Mouse (Mus musculus) limb, embryonic 14.5 days (tissue): ENCODE results near the gene Ccl7. TPM values are rescaled to one million over a fixed set of nuclear protein-coding genes. Genes with fewer than 3 reads are reported as not detected.

Source experiments
- ATAC-seq: fragments of 200-750 bp; cut with Nextera tagmentation; 2 replicates; pipeline ENCODE4 v1.8.0; 2017; ENCODE audit warnings: low read depth, moderate number of reproducible peaks, moderate TSS enrichment; ENCODE audit not compliant: low FRiP score
- DNase-seq: peaks from one replicate; pipeline ENCODE4 v3.0.0-alpha.2; 2015; ENCODE audit warnings: low spot score
- H3K27ac ChIP-seq: fragments of 300-500 bp; sonication (generic); replicated peaks from 2 replicates; pipeline ENCODE4 v1.5.1; 2014; ENCODE audit warnings: low read depth, mild to moderate bottlenecking, low read length, moderate library complexity, mixed read lengths
- H3K27me3 ChIP-seq: fragments of 300-500 bp; sonication (generic); 2 replicates; pipeline ENCODE4 v1.6.1; 2014; ENCODE audit warnings: low read length, mixed read lengths; ENCODE audit not compliant: control insufficient read depth, insufficient read depth
- H3K36me3 ChIP-seq: fragments of 300-500 bp; sonication (generic); 2 replicates; pipeline ENCODE4 v1.6.1; 2014; ENCODE audit warnings: mild to moderate bottlenecking, low read length, moderate library complexity, mixed read lengths; ENCODE audit not compliant: control insufficient read depth, insufficient read depth
- H3K4me1 ChIP-seq: fragments of 300-500 bp; sonication (generic); 2 replicates; pipeline ENCODE4 v1.6.1; 2014; ENCODE audit warnings: antibody characterized with exemption, low read length, mixed read lengths; ENCODE audit not compliant: control insufficient read depth, insufficient read depth
- H3K4me2 ChIP-seq: fragments of 300-500 bp; sonication (generic); replicated peaks from 2 replicates; pipeline ENCODE4 v1.6.1; 2014; ENCODE audit warnings: low read depth, mild to moderate bottlenecking, low read length, moderate library complexity; ENCODE audit not compliant: severe bottlenecking
- H3K4me3 ChIP-seq: fragments of 300-500 bp; sonication (generic); replicated peaks from 2 replicates; pipeline ENCODE4 v1.5.1; 2014; ENCODE audit warnings: low read length
- H3K9ac ChIP-seq: fragments of 300-500 bp; sonication (generic); 2 replicates; pipeline ENCODE4 v1.6.1; 2014; ENCODE audit warnings: mild to moderate bottlenecking, low read depth, low read length, moderate library complexity; ENCODE audit not compliant: severe bottlenecking
- H3K9me3 ChIP-seq: fragments of 300-500 bp; sonication (generic); 2 replicates; pipeline ENCODE4 v1.6.1; 2016; ENCODE audit warnings: low read length; ENCODE audit not compliant: control insufficient read depth
- POLR2A ChIP-seq: fragments of 200-500 bp; IDR thresholded peaks from 2 replicates; pipeline ENCODE4 v1.8.0; 2012; ENCODE audit warnings: inconsistent platforms, mild to moderate bottlenecking, moderate library complexity, borderline replicate concordance; ENCODE audit not compliant: insufficient read depth, insufficient read length; ENCODE audit errors: extremely low read depth
- WGBS: fragments of 180-500 bp; shearing (Covaris S2); extraction: QIAGEN DNeasy Blood & Tissue Kit; methylation state at CpG from one replicate; pipeline ENCODE4 v1.1.7; 2014; 5-methylcytosine and 5-hydroxymethylcytosine counted together
- polyA plus RNA-seq, 2 experiments: library from polyadenylated mRNA; depleted of rRNA in 1 of 2; stranded (reverse) in 1 of 2; unstranded in 1 of 2; fragments of >200 nt; fragmentation: Nextera tagmentation in 1 of 2; extraction: Ambion mirVana in 1 of 2; gene quantifications; 2 replicates each; pipeline versions ENCODE4 v1.2.1 to v1.2.3; 2012 to 2014

Gene Ccl7
- polyA plus RNA-seq, 2 experiments = 1.5 to 4.3 TPM

DNA sequence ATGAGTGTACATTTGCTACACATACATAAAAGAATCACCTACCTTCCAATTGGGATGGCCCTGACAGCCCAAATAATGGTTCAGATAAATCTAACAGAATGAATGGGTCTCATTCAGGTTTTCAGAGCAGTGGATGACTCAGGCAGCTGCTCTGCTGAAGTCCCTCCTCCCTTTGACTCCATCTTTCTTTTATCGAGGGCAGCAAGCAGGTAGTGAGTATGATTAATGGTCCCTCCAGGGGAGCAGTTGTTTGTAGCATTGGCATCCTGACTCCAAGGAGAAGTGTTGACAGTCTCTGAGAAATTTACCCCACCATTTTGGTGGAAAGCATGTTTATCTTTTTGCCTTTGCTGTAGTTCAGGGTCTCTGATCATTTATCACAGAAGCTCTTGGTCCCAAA lies 31.8 kb upstream of the Ccl7 start:
- Histone ChIP-seq H3K4me3 (no peak overlapping the region), H3K27me3 (no peaks in the 10 kb centered on the region), H3K36me3 (no peaks in the 10 kb centered on the region), H3K9ac (no peak overlapping the region), H3K9me3 (no peaks in the 10 kb centered on the region), H3K4me1 (no peaks in the 10 kb centered on the region), H3K27ac (no peak overlapping the region), H3K4me2 (no peak overlapping the region)
- TF ChIP-seq POLR2A = no peak
- no peak for DNase-seq
- 27% methylated on average over 1 of the region's 1 CpGs for WGBS
- no peak for ATAC-seq

DNA sequence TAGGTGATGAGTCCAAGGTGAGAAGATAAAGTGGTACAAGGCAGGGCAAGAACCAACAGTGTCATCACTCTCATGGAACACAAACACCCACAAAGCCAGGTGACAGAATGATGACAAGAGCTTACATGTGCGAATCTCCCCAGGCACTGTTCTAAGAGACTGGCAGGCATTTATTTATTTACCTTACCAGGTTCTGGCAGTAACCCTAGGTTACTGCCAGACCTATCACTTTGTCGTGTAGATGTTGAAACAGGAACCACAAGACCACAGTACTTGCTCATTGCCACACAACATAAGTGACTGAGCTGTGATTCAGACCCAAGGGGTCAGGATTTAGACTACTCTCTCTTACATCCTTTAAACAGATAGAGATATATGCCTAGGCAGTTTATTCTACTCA lies 30.4 kb upstream of the Ccl7 start:
- no peak overlapping the region for H3K9ac ChIP-seq
- H3K36me3 ChIP-seq = no peaks in the 10 kb centered on the region
- no peak overlapping the region for H3K4me3 ChIP-seq
- no peak for TF ChIP-seq POLR2A
- H3K9me3 ChIP-seq = no peaks in the 10 kb centered on the region
- no peak overlapping the region for H3K4me2 ChIP-seq
- no peaks in the 10 kb centered on the region for H3K4me1 ChIP-seq
- WGBS = 74% methylated on average over 2 of the region's 2 CpGs
- DNase-seq (no peak), ATAC-seq (no peak)
- H3K27me3 ChIP-seq = no peaks in the 10 kb centered on the region
- H3K27ac ChIP-seq = no peak overlapping the region

DNA sequence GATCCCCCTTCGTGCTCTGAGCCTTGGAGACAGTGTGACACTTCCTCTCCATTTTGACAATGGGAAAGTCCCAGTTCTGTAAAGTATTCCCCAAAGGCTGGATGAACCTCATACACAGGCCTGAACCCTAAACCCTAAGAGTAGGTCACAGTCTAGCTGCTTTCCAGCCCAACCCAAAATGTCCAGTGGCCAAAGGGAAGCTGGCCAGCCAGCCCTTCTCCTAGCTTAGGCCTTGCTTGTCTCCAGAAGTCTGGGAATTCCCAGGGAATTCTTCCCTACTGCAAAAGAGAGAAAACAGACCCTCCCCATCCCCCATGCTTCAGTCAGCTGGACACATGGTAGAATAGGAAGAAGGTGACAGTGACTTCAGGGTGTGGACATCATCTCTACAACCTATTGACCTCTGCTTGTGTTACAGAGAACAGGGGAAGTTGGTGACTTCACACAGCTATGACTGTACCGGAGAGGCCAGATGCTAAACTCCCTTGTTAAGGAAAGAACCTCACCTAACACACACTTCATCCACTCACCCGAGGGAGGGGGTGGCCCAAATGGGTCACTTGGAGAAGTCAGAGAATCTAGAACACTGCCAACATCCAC lies 29.2 kb upstream of the Ccl7 start:
- no peak for TF ChIP-seq POLR2A
- H3K36me3 ChIP-seq = no peaks in the 10 kb centered on the region
- no peak overlapping the region for H3K4me3 ChIP-seq
- H3K9me3 ChIP-seq = no peaks in the 10 kb centered on the region
- WGBS = 73% methylated on average over 3 of the region's 3 CpGs
- H3K4me1 ChIP-seq = no peaks in the 10 kb centered on the region
- H3K27me3 ChIP-seq = no peaks in the 10 kb centered on the region
- H3K9ac ChIP-seq = no peak overlapping the region
- no peak for ATAC-seq
- H3K4me2 ChIP-seq = no peak overlapping the region
- H3K27ac ChIP-seq = no peak overlapping the region
- DNase-seq = no peak

DNA sequence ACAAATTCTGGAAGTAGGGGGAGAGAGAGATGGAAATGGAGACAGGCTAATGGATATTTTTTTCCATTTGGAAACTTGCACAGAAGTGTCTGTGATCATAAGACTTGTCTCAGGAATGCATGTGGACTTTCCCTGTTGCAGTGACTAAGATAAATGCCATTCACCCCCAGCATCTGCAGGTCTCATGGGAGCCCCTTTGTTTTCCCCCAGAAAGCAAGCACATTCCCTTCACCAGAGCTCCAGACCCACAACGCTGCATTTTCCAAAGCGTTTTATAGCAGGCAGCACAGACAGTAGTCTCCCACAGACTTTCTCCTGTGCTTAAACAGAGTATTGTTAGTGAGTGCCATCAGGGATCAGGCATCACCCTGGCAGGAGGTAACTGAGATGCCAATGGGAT lies 26.1 kb upstream of the Ccl7 start:
- H3K27ac ChIP-seq = no peak overlapping the region
- no peak overlapping the region for H3K4me2 ChIP-seq
- H3K4me3 ChIP-seq = no peak overlapping the region
- no peaks in the 10 kb centered on the region for H3K4me1 ChIP-seq
- H3K36me3 ChIP-seq = no peaks in the 10 kb centered on the region
- whole genome bisulfite sequencing = 37% methylated on average over 2 of the region's 2 CpGs
- no peak overlapping the region for H3K9ac ChIP-seq
- no peaks in the 10 kb centered on the region for H3K9me3 ChIP-seq
- no peak for DNase-seq
- no peak for ATAC-seq
- no peak for TF ChIP-seq POLR2A
- no peaks in the 10 kb centered on the region for H3K27me3 ChIP-seq

DNA sequence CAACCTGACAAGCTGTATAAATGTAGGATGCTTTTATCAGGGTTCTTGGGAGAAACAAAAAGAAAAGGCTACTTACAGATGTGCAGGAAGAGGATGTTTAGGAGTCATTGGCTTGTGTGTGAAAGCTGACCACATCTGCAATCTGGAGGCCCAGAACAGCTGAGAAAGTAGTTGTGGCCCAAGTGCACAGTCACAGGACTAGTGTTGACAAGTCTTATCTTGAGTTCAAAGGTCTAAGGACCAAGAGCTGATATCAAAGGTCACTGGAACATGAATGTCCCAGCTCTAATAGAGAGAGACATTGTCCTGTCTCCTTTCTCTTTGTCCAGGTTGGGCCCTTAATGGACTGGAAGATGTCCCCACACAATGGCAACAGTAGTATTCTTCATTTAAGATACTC lies 25.7 kb upstream of the Ccl7 start:
- Histone ChIP-seq H3K4me1 (no peaks in the 10 kb centered on the region), H3K36me3 (no peaks in the 10 kb centered on the region)
- ATAC-seq = no peak

DNA sequence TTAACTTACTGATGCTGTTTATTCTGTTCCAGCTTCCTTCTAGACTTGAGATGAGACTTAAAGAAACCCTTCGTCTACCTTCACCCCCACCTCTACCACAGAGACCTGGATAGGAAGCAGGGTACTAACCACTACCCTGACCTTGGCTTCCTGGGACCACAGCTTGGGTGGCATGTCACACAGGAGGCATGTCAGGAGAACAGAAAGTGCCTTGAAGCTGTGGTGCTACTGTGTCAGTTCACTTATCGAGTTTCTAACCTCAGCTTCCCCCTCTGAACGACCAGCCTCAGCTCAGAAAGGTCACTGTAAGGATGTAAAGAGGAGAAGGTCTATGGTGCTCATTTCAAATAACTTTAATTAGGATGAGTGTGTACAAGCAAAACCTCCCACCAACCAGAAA lies 24.1 kb upstream of the Ccl7 start:
- no peaks in the 10 kb centered on the region for H3K9me3 ChIP-seq
- no peak for ATAC-seq
- H3K4me1 ChIP-seq = no peaks in the 10 kb centered on the region
- TF ChIP-seq POLR2A = no peak
- H3K4me3 ChIP-seq = no peak overlapping the region
- no peaks in the 10 kb centered on the region for H3K36me3 ChIP-seq
- H3K4me2 ChIP-seq = no peak overlapping the region
- no peak for DNase-seq
- WGBS = 72% methylated on average over 3 of the region's 3 CpGs
- no peaks in the 10 kb centered on the region for H3K27me3 ChIP-seq
- no peak overlapping the region for H3K9ac ChIP-seq
- no peak overlapping the region for H3K27ac ChIP-seq

More for the DNA sequence above, 25.7 kb upstream of the Ccl7 start:
- Histone ChIP-seq H3K9me3 (no peaks in the 10 kb centered on the region), H3K9ac (no peak overlapping the region), H3K27ac (no peak overlapping the region), H3K4me2 (no peak overlapping the region), H3K27me3 (no peaks in the 10 kb centered on the region), H3K4me3 (no peak overlapping the region)
- no peak for TF ChIP-seq POLR2A
- no peak for DNase-seq
